Mouse (Mus musculus) fibroblast of lung, adult 2 months (primary cell): Measurements from ENCODE around the gene Spata2.
A peak's percentile ranks its signal among the peaks of the same experiment; 100 is the strongest.

Experiments
- DNase-seq: peaks from one replicate; pipeline ENCODE4 v3.0.0-alpha.2; 2011; ENCODE audit warnings: low read depth

Spata2 gene

GRCm38 (mm10) chr2:167510485-167510884, 17.8 kb upstream of the Spata2 start:
- DNase-seq = no peak

- DNase-seq = no peak
Observed at GRCm38 (mm10) chr2:167508569-167508968, 15.9 kb upstream of the Spata2 start.

- no peak for DNase-seq
Observed at GRCm38 (mm10) chr2:167507719-167508385, 15.2 kb upstream of the Spata2 start.

GRCm38 (mm10) chr2:167506546-167507260, 14.0 kb upstream of the Spata2 start:
- no peak for DNase-seq

- DNase-seq = no peak
Observed at GRCm38 (mm10) chr2:167505127-167505526, 12.4 kb upstream of the Spata2 start.

- DNase-seq = no peak
Observed at GRCm38 (mm10) chr2:167503896-167504349, 11.2 kb upstream of the Spata2 start.

GRCm38 (mm10) chr2:167503253-167503895, 10.7 kb upstream of the Spata2 start:
- DNase-seq = no peak

- DNase-seq = no peak
Observed at GRCm38 (mm10) chr2:167502554-167503252, 10.0 kb upstream of the Spata2 start.

- DNase-seq = no peak
Observed at GRCm38 (mm10) chr2:167497272-167497671, 4.6 kb upstream of the Spata2 start.

- DNase-seq = no peak
Observed at GRCm38 (mm10) chr2:167496437-167496836, 3.8 kb upstream of the Spata2 start.

GRCm38 (mm10) chr2:167491757-167492708, 654 bp downstream of the Spata2 start, which contains the start of gene Rnf114:
Gene Rnf114 (plus strand): TSS chr2:167492645.
- no peak for DNase-seq

- peak; percentile 82 for DNase-seq
Observed at GRCm38 (mm10) chr2:167490813-167491525, 1.7 kb downstream of the Spata2 start.

GRCm38 (mm10) chr2:167487994-167488393, 4.7 kb downstream of the Spata2 start:
- no peak for DNase-seq

GRCm38 (mm10) chr2:167487551-167487950, 5.1 kb downstream of the Spata2 start:
- DNase-seq = no peak

- no peak for DNase-seq
Observed at GRCm38 (mm10) chr2:167486573-167486972, 6.1 kb downstream of the Spata2 start.

- peak; percentile 74 for DNase-seq
Observed at GRCm38 (mm10) chr2:167485501-167486377, 6.9 kb downstream of the Spata2 start.

- no peak for DNase-seq
Observed at GRCm38 (mm10) chr2:167484932-167485331, 7.8 kb downstream of the Spata2 start.

GRCm38 (mm10) chr2:167483827-167484410, 8.8 kb downstream of the Spata2 start:
- no peak for DNase-seq
